Mouse (Mus musculus) layer of hippocampus, postnatal 14 days (tissue): ENCODE data around the gene Olfr707. TPM values are rescaled to one million over a fixed set of nuclear protein-coding genes. Genes with fewer than 3 reads are reported as not detected.
"Not testable (repeated sequence)": the region's sequence is repeated elsewhere in the genome, so short reads cannot be mapped to it uniquely, and the experiment has no call there.

ENCODE experiments used
- DNase-seq, 2 experiments: peaks; one replicate each; pipeline ENCODE4 v3.0.0; 2021 to 2022; ENCODE audit warnings: low spot score in 2 of 2, mixed read lengths in 1 of 2
- long read RNA-seq, 2 experiments: library from polyadenylated mRNA; stranded (forward); transcript quantifications; one replicate each; pipeline ENCODE4 v2.0.0; 2021
- total RNA-seq, 2 experiments: library from RNA; stranded (reverse); gene quantifications; 2 replicates each; pipeline ENCODE4 v1.2.3; 2021

The Olfr707 gene
- total RNA-seq: not detected
- long read RNA-seq, experiment 1: 0 reads
- long read RNA-seq, experiment 2: 0 reads

DNA sequence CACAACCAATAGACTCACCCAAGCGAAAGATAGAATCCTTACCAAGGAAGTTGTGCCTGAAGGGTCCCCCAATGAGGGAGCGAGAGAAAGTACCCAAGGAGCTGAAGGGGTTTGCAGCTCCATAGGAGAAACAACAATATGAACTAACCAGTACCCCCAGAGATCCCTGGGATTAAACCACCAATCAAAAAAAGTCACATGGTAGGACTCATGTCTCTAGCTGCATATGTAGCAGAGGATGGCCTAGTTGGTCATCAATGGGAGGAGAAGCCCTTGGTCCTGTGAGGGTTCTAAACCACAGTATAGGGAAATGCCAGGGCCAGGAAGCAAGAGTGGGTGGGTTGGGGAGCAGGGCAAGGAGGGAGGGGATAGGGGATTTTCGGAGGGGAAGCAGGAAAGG, at the start of gene Olfr707:
Olfr707 (minus strand) TSS at position 101 of the 400 bp plus-strand sequence.
- not testable (repeated sequence) for DNase-seq

DNA sequence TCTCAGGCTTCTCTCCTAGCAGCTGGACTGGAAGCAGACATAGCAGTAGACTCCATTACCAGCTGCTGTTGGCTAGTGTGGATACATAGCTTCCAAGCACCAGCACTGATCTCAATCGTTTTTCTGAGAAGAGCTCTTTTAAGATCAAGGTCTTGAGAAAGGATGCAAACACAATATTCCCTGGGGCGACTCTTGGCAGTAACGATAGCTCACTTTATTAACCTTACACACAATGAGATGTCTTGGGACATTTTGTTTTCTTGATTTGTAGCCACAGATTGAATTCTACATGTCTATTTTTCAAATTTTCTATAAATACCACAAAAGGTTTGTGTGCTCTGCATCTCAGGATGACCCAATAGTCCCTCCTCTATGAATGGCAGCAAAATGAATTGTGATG, 47.2 kb upstream of the Olfr707 start, which contains the start of gene Olfr710:
Olfr710 (minus strand) TSS at position 101 of the 400 bp plus-strand sequence.
- DNase-seq: no peak

DNA sequence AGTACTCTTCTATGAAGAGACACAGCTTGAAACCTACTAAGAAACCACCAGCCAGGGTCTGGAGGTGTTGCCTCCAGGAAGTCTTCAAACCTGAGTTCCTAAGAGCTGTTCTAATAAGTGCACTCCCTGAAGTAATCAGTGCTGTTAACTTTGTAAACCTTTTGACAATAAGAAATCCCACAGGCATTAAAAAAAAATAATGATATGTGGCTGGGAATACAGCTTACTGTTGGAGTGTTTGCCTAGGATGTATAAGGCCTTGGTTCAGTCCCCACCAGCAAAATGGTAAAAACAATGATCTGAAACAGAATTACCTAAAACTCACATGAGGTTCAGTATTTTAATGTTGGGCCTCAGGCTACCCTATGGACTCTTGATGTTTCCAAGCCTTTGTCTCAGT, 31.1 kb upstream of the Olfr707 start, which contains the start of gene Olfr709-ps1:
Olfr709-ps1 (minus strand) TSS at position 101 of the 400 bp plus-strand sequence.
- DNase-seq: no peak

DNA sequence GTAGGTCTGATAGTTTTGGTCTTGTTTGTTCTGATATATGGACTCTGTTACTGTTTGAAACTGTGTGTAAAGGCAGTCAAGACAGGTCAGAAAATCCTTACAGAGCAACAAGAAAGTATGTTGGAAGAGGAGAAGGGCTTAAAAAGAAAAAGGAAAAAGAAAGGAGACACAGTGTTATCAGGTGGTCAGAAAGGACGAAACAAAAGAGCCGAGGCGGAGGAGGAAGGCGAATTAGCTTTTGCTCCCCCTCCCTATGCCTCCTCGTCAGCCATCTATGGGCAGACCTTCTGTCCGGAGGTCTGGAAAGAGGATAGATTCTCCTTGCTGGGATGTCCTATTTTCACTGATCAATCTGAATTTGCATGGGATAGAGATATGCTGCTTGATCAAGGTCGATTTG, 19.9 kb upstream of the Olfr707 start:
- DNase-seq: not testable (repeated sequence)

DNA sequence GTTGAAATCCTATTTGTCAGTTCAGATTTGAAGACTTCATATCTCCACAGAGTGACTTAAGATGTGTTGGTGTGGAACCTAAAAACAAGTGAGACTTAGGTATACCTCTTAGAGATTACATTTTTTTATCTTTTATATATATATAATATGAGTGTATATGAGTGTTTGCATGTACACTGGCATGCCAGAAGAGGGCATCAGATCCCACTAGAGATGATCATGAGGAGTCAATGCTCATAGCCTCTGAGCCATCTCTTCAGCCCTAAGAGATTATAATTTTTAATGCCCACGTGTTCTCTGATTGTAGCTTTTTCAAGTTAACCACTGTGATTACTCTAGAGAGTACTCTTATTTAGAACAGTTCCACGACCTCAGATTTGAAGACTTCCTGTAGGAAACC, 6.6 kb upstream of the Olfr707 start, which contains the start of gene Olfr1532-ps1:
Olfr1532-ps1 (plus strand) TSS at position 326 of the 400 bp plus-strand sequence.
- DNase-seq: no peak

DNA sequence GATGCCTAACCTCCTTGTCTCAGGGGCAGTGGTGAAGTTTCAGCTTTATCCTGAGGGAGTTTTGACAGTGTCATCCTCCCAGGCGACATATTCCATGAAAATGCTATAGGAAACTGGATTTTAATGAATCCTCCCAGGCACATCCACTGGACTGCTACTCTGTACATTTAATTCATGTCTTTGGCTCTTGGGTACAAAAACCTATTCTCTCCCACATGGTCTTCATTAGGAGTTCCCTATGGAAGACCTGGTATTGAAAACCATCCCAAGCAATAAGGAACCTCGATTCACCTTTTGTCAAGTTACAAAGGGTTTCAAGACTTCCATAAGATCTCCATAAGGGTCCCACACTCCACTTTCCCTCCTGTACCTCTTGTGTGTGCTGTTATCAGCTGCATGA, 13.0 kb downstream of the Olfr707 start, which contains the start of gene Olfr706:
Olfr706 (minus strand) TSS at position 101 of the 400 bp plus-strand sequence.
- no peak for DNase-seq

DNA sequence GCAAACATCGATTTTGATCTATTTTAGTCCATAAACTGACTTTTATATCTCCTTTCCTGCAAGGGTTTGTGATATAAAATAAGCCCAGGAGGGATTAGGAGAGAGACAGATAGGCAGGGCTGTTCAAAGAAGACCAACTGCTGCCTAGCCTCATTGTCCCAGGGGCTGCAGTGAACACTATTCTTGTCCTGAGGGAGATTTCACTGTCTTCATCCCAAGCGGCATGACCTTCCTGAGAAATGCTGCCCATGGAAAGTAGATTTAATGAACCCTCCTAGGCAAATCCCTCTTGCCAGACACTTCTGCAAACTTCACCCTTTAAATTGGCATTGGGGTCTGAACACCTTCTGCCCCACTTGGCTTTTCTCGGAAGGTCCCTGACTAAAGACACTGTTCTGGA, 24.2 kb downstream of the Olfr707 start, which contains the start of gene Olfr705:
Olfr705 (minus strand) TSS at position 101 of the 400 bp plus-strand sequence.
- no peak for DNase-seq

DNA sequence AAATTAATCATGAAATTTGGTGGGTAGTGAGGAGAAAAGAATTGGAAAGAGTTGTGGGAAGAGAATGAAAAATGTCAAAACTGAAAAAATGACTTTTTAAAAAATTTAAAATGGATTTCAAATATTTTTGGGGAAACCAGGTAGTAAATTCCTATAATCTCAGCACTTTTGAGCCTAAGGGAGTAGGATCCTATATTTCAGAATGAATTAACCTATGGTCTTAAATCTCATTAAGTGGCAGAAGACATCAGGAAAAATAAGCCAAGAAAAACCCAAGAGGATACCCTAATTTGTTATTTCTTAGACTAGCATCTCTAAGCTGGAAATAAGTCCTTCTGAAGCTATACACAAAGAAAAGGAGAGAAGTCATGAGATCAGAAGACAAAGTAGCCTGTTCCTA, 38.2 kb downstream of the Olfr707 start, which contains the start of gene Olfr704:
Olfr704 (plus strand) TSS at position 301 of the 400 bp plus-strand sequence.
- no peak for DNase-seq

DNA sequence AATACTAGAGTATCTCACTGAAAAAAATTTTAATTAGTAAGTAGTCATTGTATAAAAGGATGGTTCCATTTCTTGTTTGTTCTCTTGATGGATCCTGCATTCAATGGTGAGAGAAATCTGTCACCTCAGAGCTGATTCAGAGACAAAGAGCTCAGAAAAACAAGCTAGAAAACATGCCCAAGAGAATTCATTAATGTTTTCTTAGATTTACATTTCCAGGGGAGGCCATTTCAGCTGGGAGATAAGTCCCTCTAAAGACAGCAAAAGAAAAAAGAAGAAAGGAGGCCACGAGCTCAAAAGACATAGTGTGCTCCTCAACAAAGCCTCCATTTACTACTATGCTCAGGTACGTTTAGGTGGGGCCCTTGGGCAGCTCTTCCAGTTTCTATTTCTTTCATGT, 58.0 kb downstream of the Olfr707 start, which contains the start of gene Olfr703:
Olfr703 (plus strand) TSS at position 301 of the 400 bp plus-strand sequence.
- no peak for DNase-seq

Other genes starting within 250 kb of the Olfr707 start
- not detected for gene Olfr693, start 220.7 kb downstream of the Olfr707 start, total RNA-seq
- gene Olfr694, start 209.4 kb downstream of the Olfr707 start, total RNA-seq: not detected
- gene Olfr695, start 184.8 kb downstream of the Olfr707 start, total RNA-seq: not detected
- not detected for gene Olfr697, start 158.8 kb downstream of the Olfr707 start, total RNA-seq
- not detected for gene Olfr698, start 145.8 kb downstream of the Olfr707 start, total RNA-seq
- gene Olfr699, start 108.0 kb downstream of the Olfr707 start, total RNA-seq: not detected
- not detected for gene Olfr700, start 92.4 kb downstream of the Olfr707 start, total RNA-seq
- not detected for gene Olfr701, start 87.1 kb downstream of the Olfr707 start, total RNA-seq
- gene Olfr702, start 67.3 kb downstream of the Olfr707 start, total RNA-seq: not detected
- not detected for gene Olfr703, start 57.9 kb downstream of the Olfr707 start, total RNA-seq
- not detected for gene Olfr704, start 38.1 kb downstream of the Olfr707 start, total RNA-seq
- gene Olfr705, start 24.4 kb downstream of the Olfr707 start, total RNA-seq: not detected
- not detected for gene Olfr706, start 13.1 kb downstream of the Olfr707 start, total RNA-seq
- gene Olfr1532-ps1, start 6.8 kb upstream of the Olfr707 start, total RNA-seq: not detected
- not detected for gene Olfr709-ps1, start 31.0 kb upstream of the Olfr707 start, total RNA-seq
- gene Olfr710, start 47.1 kb upstream of the Olfr707 start, total RNA-seq: not detected
- gene Olfr6, start 62.7 kb upstream of the Olfr707 start, total RNA-seq: under 1 TPM in 1 of 2 experiments, not detected in 1; 0.05 TPM
- gene Olfr711, start 74.2 kb upstream of the Olfr707 start, total RNA-seq: not detected
- gene Olfr2, start 104.8 kb upstream of the Olfr707 start, total RNA-seq: not detected
- gene Olfr713, start 129.9 kb upstream of the Olfr707 start, total RNA-seq: not detected
- gene Olfr714, start 169.7 kb upstream of the Olfr707 start, total RNA-seq: not detected
- not detected for gene Olfr17, start 192.0 kb upstream of the Olfr707 start, total RNA-seq
- gene Olfr715b, start 209.1 kb upstream of the Olfr707 start, total RNA-seq: not detected
- not detected for gene Olfr715, start 229.8 kb upstream of the Olfr707 start, total RNA-seq
- gene Olfr716, start 237.1 kb upstream of the Olfr707 start, total RNA-seq: not detected